Mouse (Mus musculus): ENCODE measurements around the gene Atp8a1.

Atp8a1 gene

GRCm38 (mm10) chr5:67628180-67628940 lies 218.9 kb downstream of the Atp8a1 start:
- no peak for DNase-seq

GRCm38 (mm10) chr5:67621230-67621629 lies 226.0 kb downstream of the Atp8a1 start:
- DNase-seq = no peak

DNA sequence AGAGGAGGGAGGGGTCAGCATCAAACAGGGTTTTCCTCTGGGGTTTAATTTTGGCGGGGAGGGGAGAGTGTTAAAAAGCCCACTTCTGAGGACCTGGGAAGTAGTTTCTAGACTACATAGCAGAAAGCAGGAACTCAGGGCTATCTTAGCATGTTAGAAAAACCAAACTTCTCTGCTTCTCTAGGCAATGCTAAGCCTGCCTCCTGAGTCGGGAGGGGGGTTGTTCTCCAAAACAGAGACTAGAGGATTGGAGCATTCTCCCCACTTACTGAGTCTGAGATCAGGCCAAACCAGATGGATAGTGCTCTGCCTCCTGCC lies 237.8 kb downstream of the Atp8a1 start:
- DNase-seq = no peak

DNA sequence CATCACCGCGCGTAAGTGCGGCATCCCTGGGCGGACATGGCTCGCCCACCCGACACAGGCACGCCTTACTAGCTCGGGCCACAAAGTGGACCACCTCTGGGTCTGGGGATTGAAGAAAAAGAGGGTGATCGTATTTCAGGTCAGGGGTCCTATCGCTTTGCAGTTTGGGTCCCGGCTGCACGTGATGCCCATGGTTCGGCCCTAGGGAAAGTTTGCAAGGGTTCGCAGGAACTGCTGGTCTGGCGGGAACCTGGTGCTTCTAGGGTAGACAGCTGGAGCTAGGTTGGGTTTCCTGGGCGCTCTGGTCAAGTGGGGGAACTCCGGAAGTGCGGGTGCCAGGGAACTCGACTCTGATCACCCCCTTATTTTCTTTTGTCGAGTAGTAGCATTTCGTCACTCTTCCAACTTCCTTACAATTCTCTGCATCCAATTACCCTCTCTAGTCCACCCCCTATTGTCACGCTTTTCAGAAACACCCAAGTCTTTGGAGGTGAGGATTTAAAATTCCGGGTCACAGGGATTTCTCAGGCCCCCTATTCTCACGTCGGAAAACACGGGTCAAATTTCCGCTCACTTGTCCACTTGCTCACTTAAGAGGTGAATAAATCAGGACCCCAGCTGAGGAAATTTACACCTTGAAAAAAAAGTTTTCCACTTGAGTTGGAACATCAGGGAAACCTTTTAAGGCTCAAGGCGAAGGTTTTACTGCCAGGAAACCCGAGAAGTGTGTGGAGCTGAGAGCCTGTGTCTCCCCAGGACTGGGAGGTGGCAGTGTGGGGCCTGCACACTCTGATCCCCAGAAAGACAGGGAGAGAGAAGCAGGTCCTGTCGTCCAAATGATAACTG lies 238.3 kb downstream of the Atp8a1 start:
- no peak for DNase-seq

GRCm38 (mm10) chr5:67607804-67608673 lies 239.2 kb downstream of the Atp8a1 start, which contains the start of gene Shisa3:
Shisa3 (plus strand) TSS chr5:67607882.
- peak; percentile 40 to 50 for DNase-seq

GRCm38 (mm10) chr5:67606916-67607803 lies 240.1 kb downstream of the Atp8a1 start:
- DNase-seq = peak; percentile 49 to 62

DNA sequence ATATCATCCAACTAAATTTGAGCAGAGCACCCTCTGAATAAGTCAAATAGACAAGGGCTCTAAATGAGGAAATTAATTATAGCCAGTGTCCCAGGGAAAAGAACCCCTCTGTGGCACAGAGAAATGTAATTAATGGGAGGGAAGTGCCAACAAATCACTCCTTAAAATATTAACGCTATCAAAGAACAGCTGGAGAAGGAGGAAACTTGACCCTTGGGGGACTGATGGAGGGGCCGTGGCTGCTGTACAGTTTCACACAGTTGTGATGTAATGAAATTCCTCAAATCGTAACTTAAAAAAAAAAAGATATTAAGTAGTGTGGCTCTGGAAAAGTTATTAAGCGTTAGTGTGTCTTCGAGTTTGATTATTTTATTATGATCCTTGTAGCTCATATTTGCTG lies 241.3 kb downstream of the Atp8a1 start:
- no peak for DNase-seq

- peak; percentile 40 for DNase-seq
These were observed 247.3 kb downstream of the Atp8a1 start for GRCm38 (mm10) chr5:67599935-67600334.

DNA sequence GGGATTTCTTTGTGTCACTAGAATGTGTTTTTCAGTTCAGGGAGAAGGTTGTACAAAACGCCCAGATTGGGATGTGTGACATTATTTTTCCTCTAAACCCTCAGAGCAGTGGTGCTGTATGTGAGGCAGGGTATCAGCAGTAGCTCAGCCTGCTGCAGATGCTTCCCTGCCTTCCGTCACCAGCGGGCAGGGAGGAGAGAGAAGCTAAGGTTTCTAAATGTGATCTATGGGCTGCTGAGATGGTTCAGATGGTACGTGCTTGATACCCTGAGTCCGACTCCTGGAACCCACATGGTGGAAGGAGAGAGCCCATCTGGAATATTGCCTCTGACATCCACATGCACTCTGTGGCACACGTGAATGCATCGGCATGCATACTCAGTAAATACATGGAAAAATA lies 251.6 kb downstream of the Atp8a1 start:
- no peak for DNase-seq

- DNase-seq = no peak
These were observed 252.2 kb downstream of the Atp8a1 start for GRCm38 (mm10) chr5:67595070-67595469.

- peak; percentile 17 to 21 for DNase-seq
These were observed 267.3 kb downstream of the Atp8a1 start for GRCm38 (mm10) chr5:67579725-67580633.

DNA sequence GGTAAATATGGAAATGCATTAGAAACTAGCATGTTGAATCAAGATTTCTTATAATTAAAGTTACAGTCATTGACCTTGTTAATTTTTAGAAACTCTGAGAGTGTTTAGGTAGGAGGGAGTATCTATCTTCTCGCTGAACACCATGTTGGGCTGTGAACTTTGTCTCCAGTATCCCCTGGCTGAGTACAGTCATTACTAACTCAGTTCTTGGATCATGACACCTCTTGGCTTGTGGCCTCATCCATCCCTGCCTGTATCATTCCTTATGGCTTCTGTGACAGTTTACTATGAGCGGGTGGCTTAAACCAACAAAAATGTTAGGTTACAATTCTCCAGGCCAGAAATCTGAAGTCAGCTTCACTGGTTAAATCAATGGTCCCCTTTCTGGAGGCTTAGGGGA lies 271.5 kb downstream of the Atp8a1 start:
- DNase-seq = no peak

DNA sequence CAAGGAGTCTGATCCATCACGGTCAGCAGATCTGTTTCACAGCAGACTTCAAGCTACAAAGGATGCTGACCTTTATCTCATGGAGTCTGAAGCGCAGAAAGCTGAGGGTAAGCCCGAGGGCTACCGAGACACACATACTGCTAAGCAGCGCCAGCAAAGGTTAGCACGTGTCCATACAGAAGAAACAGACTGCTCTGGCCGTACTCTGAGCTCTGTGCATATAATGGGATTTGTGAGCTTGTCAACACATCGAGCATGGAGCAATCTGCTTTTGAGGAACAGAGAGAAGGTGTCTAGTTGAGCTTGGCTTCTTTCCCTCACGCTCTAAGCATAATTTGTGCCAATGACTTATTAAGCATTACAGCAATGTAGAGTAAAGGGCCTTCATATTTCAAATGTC lies 273.2 kb downstream of the Atp8a1 start:
- no peak for DNase-seq

DNA sequence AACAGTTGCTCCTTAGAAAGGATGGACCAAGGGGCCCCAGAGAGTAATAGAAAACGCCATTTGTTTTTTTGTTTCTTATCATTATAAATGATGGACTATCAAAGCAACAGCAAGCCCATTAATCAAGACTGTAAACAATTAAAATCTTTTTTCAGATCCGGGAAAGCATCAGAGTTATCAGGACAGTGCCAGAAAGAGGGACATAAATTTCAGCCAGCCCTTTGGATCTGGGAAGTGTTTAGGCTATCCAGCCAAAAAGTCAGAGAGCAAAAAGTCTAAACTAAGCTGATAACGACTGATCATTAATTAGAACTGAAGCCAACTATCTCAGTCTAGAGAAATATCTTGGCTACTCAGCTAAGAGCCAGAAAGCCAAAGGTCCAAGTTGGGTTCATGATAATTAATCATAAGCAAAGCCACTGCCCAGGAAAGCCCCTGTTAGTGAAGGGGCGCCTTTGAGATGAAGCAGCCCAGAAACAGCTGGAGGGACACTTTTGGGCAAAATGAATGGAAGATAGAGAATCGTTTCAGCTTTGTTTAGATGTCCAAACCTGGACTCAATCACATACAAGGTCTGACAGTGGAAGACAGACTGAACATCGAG lies 274.6 kb downstream of the Atp8a1 start:
- DNase-seq = no peak

Data from B cell, adult 2 months (primary cell).